Mouse (Mus musculus): Measurements from ENCODE around the gene Ano1.

Gene Ano1

GRCm38 (mm10) chr7:144751833-144752232 lies at the start of gene Ano1:
Ano1 (minus strand) TSS chr7:144751974.
- DNase-seq, result no peak

- no peak for DNase-seq
These were observed 46.7 kb upstream of the Ano1 start for GRCm38 (mm10) chr7:144798471-144798870.

GRCm38 (mm10) chr7:144796986-144797735 lies 45.4 kb upstream of the Ano1 start:
- DNase-seq, result peak; percentile 63

GRCm38 (mm10) chr7:144795976-144796474 lies 44.3 kb upstream of the Ano1 start:
- no peak for DNase-seq

- DNase-seq, result no peak
These were observed 41.5 kb upstream of the Ano1 start for GRCm38 (mm10) chr7:144793296-144793695.

GRCm38 (mm10) chr7:144791426-144791825 lies 39.7 kb upstream of the Ano1 start:
- DNase-seq, result no peak

- DNase-seq, result no peak
These were observed 38.1 kb upstream of the Ano1 start for GRCm38 (mm10) chr7:144789601-144790556.

- DNase-seq, result no peak
These were observed 36.9 kb upstream of the Ano1 start for GRCm38 (mm10) chr7:144788631-144789030.

GRCm38 (mm10) chr7:144787501-144787900 lies 35.7 kb upstream of the Ano1 start:
- DNase-seq, result no peak

- DNase-seq, result no peak
These were observed 34.8 kb upstream of the Ano1 start for GRCm38 (mm10) chr7:144786571-144786970.

GRCm38 (mm10) chr7:144784176-144784575 lies 32.4 kb upstream of the Ano1 start:
- no peak for DNase-seq

- DNase-seq, result no peak
These were observed 30.6 kb upstream of the Ano1 start for GRCm38 (mm10) chr7:144782402-144782801.

GRCm38 (mm10) chr7:144781337-144781736 lies 29.6 kb upstream of the Ano1 start:
- no peak for DNase-seq

- no peak for DNase-seq
These were observed 28.4 kb upstream of the Ano1 start for GRCm38 (mm10) chr7:144780190-144780589.

GRCm38 (mm10) chr7:144779691-144780090 lies 27.9 kb upstream of the Ano1 start:
- no peak for DNase-seq

- no peak for DNase-seq
These were observed 26.0 kb upstream of the Ano1 start for GRCm38 (mm10) chr7:144777805-144778204.

- DNase-seq, result peak; percentile 56
These were observed 24.2 kb upstream of the Ano1 start for GRCm38 (mm10) chr7:144775804-144776447.

GRCm38 (mm10) chr7:144775214-144775613 lies 23.4 kb upstream of the Ano1 start:
- DNase-seq, result no peak

- DNase-seq, result no peak
These were observed 22.5 kb upstream of the Ano1 start for GRCm38 (mm10) chr7:144774283-144774682.

GRCm38 (mm10) chr7:144770116-144770515 lies 18.3 kb upstream of the Ano1 start:
- no peak for DNase-seq

- DNase-seq, result no peak
These were observed 17.8 kb upstream of the Ano1 start for GRCm38 (mm10) chr7:144769434-144770080.

GRCm38 (mm10) chr7:144768845-144769244 lies 17.1 kb upstream of the Ano1 start:
- no peak for DNase-seq

All from cerebellum, adult 11-12 months (tissue).